Mouse (Mus musculus): Measurements from ENCODE around the gene Nfic.

Gene Nfic

DNA sequence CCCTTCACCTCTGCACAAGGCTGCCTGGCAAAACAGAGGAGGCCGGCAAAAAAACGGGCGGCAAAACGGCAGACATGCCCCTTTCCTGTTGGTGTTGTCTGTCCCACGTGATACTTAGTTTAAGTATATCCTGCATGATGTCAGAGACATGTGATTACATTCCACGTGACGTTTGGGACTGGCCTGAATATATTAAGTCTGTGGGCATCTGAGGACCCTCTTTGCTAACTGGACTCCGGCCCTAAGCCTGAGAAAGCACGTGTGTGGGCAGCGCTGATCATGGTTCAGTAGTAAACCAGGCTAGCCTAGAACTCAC lies 54.3 kb downstream of the Nfic start:
- no peak for DNase-seq

DNA sequence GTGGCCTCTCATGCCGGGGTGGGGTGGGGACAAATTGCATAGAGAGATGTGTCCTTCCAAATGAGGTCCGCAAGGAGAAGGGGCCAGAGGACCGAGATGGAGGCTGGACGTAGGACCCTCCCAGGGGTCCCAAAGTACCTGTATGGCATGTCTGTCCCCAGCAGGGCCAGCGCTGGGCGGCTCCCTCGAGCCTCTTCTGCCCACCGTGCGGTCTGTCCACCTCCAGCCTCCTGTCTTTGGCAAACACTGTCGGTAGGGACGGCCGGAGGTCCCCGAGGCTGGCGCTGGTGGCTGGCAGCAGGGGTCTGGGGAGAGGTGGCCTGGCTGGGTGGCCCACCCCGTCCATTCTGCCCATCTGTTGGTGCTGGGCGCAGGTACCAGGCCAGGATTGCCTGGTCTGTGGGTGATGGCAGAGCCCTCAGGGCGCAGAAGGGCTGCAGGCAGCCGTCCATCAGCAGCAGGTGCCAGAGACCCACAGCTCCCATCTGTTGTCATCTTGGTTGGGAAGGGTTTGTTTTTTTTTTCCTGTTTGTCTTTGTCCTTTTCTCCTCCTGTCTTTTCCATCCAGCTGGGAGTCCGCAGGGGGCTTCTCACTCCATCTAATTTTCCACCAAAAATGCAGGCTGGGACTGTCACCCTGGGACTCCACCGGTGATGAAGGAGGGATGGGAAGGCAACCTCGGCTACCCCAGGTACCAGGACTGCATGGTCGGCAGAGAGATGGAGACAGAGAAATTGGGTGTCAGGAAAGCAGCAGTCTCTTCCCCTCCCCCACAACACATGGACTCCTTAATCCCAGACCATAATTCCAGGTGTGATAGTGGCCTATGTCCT lies 54.8 kb downstream of the Nfic start:
- DNase-seq, result no peak

DNA sequence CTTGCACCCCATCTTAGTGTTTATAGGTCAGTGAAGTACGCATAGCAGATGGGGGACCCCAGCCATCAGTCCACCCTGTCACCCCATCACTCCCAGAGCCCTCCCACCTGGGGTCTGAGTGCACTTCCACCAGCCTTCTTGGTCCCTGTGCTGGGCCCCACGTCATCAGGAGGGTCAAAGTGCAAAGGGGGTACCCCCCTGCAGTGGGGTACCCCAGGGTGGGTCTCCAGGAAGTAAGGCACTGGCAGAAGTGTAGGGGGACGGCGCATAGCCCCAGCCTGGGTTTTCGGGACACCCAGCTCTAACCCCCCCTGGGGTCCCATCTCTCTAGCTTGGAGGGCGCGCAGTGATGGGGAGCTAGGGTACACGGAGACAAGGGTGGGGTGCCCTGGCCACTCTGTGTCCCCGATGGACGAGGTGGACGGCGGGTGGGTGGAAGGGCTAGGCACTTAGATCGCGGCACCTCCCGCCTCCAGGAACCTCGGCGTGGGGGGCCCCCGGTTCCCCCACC lies 55.6 kb downstream of the Nfic start:
- no peak for DNase-seq

DNA sequence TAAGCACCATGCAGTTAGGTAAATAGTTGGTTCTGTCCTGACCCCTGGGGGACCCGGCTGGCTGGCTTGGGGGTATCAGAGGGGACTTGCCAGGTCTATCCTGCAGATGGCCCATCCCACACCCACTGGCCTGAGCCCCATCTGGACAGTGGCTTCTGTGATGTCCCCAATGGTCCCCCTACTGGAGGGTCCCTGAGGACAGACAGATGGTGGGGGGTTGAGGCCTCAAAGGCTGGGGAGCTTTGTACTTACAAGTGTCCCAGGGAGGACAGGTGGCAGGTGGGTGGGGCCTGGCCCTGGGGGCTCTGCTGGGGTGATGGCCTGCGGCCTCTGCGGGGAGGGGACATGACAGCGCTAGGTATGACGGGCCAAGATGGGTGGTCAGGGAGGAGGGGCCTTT lies 56.1 kb downstream of the Nfic start:
- no peak for DNase-seq

DNA sequence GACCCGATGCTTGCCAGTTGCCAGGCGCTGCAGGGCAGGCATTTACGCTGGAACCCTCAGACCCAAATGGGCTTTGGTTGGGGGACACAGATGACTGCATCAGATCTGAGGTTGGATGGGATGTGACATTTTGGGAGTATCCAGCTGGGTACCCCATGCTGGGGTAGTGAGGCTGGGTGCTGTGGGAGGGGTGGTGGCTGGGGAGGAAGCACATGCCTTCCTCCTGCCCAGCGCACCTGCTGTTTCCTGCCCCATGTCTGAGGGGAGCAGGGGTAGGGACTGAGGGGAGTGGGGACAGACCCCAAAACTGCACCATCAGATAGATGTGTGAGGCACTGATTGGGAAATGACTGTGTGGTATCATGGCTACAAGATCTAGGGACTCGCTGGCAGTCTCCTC lies 58.7 kb downstream of the Nfic start:
- no peak for DNase-seq

DNA sequence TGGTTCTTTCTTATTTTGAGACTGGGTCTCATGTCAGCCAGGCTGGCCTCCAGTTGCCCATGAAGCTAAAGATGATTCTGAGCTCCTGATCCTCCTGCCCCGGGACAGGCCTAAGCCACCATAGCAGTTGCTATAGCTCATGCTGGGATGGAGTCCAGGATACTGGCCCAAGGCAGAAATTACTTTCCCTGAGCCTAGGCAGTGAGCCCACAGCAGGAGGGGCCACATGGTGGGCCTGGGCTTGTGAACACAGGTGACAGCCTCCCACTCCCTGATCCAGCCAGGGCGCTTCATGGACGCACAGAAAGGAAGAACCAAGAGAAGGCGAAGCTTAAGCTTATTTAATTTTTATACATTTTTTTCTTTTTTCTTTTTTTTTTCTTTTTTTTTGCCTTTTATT lies 59.6 kb downstream of the Nfic start:
- no peak for DNase-seq

DNA sequence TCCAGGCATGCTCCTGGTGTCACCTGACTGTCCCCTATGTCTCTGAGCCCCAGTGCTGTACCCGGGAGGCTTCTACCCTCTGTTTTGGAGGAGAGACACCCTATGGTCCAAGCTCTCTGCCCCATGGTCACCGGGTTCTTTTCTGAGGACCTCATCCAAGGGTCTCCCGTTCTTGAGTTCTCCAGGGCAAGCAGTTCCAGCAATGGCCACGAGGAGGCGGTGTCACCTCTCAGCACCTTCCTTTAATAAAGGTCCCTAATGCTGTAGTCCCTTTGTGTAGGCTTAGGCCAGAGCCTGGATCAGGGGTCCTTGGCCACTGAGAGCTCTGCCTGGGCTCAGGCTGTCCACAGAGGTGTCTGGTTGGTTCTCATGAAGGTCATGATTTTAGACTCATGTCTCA lies 60.3 kb downstream of the Nfic start:
- peak; percentile 61 for DNase-seq

DNA sequence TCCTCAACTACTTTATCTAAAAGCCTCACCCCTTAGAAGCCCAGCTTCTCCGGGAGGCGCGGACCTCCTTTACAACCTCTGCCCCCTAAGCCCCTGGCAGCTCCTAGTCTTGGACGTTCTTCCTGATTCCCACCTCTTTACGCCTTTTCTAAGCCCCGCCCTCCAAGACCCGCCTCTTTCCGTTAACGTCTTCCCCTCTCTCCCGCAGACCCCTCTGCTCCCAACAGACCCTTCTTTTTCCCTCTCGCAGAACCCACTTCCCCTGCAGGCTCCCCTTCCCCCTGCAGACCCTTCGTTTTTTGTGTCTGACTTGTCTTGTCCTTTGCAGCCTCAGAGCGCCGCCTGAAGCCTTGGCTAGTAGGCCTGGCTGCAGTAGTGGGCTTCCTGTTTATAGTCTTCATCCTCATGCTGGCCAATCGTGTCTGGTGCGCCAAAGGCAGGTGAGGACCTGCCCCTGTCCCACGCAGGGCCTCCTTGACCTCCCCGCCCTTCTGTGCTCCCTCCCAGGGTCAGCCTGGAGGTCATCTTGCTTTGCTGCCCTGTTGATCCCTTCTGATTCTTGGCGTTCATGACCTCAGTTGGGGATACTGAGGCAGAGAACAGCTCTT lies 61.9 kb downstream of the Nfic start:
- no peak for DNase-seq

DNA sequence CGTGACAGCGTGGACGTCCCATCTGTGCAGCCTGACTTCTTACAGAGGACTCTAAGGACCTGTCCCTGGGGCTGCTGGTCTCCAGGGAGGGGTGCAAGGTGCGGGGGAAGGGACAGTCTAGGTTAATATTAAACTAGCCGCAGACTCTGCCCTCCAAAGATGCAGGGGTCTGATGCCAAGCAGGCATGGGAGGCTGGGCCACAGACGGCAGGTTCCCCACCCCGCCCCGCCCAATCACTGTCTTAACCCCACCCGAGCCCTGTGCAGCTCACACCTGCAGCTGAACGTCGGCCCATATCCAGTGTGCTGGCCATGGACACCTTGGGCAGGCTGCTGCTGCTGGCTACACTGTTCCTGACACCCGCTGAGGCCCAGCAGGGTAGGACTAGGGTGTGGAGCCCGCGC lies 62.7 kb downstream of the Nfic start, which contains the start of gene Smim24:
Gene Smim24 (plus strand): TSS at position 271 of the 405 bp plus-strand sequence.
- DNase-seq, result peak; percentile 90

DNA sequence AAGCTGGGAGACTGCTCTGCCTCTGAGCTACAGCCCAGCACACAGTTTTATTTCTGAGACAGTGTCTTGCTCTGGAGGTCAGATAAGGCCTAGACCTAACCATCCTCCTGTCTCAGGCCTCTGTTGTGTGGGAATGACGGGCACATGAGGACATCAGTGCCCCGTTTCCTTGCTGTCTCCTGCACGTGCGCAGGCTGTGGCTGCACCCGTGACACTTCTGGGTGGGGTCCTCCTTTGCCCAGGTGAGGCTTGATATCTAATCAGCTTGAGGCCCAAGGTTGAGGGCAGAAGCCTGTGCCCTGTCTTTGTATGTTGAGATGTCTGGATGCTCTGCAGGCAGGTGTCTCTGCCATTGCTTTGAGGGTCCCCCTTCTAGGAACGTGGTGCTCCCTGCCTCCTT lies 63.2 kb downstream of the Nfic start:
- no peak for DNase-seq

DNA sequence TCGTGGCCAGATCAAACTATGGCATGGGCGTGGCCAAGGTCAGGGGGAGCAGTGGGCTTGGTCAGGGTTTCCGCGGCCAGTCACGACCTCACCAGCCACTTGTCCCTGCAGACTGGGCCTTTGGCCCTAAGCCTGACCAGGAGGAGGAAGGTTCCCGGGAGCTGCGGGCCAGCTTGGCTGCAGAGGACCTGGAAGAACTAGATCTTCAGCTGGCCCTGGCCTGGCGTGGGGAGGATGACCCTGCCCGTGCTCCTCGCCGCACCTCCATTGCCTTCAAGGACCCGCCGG lies 64.8 kb downstream of the Nfic start:
- DNase-seq, result no peak

DNA sequence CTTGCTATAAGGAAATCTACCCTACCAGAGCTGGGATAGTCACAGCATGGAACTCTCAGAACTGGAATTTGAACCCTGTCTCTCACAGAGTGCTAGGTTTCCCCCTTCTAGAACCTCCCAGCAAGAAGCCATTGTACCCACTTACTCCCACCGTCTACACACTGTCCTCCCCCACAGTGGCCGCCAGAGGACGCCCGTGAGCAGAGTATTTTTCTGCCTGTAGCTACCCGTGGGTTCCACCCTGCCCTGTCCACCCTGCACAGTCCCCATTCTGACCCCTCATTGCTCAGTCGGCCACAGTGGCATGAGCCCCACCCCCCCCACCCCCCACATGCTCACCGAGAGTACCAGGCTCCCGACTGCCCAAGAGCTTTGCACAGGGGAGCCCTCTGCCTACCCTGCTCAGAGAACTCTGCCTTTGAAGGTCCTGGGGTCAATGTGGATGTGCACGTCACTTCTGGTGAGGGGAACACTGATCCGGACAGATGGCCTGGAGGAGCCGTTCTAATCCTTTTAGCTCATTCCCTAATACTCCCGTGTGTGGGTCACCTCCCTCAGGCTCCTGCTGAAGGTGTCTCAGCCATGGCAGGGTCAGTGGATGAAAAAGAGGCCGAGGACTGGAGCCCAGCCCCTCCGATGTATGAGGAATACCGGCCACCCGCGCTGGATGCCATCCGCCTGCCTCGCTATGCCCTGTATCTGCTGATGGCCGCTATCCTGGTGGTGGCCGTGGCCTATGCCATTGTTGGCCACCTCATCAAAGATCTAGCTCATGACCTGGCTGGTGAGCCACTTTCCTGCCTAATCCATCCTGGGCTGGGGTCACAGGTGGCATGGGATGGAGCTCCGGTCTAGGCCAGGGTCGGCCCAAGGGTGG lies 65.4 kb downstream of the Nfic start:
- peak; percentile 51 for DNase-seq

DNA sequence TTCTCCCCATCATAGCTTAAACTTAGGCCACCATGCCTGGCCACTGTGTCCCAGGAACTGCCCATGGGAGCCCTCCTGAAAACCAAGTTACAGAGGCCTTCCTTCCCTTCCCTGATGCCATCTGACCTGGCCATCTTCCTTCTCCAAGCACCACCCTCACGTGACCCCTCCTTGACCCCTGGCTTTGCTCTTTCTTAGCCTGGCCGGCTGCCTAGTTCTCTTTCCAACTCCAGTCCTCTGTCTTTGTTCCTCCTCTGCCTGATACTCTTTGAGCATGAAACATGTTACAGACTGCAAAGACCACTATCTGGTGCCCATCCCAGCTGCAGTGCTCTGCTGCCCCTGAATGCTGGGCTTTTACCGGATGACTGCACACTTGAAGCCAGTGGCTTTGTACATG lies 66.1 kb downstream of the Nfic start:
- peak; percentile 66 for DNase-seq

DNA sequence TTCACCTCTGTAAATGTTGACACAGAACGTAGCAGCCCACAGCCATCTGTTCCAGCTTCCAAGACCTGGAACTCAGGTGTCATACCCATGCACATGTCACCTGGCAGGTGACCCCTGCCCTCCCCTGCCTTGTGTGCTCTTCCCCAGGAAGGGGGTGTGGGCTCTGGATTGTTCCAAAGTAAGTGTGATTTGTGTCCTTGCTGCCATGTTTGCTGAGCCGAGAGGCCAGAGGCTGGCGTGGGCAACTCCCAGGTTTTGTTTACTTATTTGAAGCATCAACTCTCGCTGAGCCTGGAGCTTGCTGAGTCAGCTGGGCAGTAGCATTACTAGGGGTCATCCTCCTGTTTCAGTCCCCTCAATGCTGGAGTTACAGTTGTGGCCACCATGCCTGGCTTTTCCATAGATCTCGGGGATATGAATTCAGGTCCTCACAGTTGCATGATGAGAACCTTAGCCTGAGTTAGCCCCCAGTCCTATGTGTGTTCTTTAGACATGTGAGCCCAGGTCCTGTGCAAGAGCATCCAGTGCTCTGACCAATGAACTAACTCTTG lies 66.9 kb downstream of the Nfic start, which contains the start of gene Gm48552:
Gene Gm48552 (plus strand): TSS at position 501 of the 551 bp plus-strand sequence.
- DNase-seq, result no peak

DNA sequence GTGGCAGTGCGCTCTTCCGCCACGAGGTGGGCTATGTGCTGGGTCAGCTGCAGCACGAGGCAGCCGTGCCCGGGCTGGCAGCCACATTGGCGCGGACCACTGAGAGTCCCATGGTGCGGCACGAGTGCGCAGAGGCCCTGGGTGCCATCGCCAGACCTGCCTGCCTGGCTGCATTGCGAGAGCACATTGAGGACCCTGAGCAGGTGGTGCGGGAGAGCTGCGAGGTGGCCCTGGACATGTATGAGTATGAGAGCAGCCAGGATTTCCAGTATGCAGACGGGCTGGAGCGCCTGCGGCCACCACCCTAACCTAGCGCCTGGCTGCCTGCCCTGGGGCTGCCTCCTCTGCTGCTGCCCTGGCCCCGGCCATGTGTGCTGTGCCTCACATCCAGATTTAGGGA lies 67.7 kb downstream of the Nfic start:
- no peak for DNase-seq

DNA sequence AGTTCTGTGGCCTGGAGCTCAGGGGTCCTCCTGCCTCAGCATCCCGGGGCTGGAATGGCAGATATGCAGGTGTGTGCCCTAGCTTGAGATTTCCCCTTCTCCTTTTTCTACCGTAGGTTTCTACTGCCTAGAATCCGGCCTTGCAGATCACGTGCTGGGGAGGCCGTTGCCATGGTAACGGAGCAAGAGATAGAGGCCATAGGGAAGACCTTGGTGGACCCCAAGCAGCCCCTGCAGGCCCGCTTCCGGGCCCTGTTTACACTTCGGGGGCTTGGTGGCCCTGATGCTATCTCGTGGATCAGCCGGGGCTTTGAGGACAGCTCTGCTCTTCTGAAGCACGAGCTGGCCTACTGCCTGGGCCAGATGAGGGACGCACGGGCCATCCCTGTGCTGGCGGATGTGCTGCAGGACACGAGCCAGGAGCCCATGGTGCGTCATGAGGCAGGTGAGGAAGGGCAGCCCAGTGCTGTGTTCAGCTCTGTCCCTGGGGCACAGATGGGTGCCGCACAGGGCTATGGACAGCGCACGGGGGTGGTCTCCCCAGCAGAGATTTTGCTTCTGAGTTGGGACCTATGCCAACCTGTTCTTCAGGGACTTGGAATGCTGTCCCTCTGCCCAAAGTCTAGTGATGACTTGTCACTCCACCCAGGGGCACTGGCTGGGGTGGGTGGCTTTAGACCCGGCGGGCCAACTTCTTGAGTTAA lies 69.7 kb downstream of the Nfic start:
- no peak for DNase-seq

DNA sequence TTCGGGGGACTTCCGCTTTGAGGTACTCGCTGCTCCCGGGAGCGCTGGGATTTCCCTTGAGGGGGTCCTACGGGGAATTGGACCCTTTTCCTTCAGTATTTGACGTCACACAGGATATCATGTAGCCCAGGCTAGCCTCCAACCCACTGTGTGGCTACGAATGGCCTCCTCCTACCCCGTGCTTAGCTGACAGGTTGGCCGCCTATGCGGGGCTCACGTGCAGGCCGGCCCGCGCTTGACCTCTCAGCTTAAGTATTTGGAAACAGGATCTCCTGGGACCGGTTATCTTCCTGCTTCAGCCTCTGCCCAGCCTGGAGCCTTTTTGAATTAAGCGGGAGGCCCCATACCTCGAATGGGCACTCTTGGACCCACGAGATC lies 70.8 kb downstream of the Nfic start:
- no peak for DNase-seq

DNA sequence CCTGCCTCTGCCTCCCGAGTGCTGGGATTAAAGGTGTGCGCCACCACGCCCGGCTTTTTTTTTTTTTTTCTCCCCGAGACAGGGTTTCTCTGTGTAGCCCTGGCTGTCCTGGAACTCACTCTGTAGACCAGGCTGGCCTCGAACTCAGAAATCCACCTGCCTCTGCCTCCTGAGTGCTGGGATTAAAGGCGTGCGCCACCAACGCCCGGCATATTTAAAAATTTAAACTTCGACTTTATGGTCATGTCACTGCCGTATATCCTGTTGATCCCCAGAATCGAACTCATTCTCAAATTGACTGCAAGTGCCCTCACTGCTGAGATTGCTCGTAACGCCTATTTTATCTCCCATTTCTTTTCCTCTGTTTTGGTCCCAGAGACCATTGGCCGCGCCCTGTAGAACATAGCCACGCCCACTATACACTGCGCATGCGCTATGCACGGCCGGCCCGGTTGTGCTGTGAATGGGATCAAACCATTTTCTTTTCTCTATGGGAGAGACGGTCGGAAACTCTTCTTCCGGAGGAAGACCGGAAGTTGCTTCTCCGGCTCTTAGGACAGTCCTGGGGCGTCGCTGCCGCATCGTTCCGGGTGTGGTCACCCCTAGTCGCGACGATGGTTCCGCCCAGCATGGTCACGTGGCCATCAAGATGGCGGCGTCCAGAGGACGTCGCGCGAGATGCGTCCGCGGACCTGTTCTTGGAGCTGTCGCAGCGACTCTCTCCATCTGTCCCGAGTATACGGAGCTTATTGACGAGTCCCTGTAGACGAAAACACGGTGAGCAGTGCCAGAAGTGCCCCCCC lies 71.4 kb downstream of the Nfic start, which contains the start of the genes Dohh and Gm48551:
Gene Dohh (plus strand): TSS at position 627 of the 803 bp plus-strand sequence.
Gene Gm48551 (plus strand): TSS at position 665 of the 803 bp plus-strand sequence.
- peak; percentile 98 for DNase-seq

DNA sequence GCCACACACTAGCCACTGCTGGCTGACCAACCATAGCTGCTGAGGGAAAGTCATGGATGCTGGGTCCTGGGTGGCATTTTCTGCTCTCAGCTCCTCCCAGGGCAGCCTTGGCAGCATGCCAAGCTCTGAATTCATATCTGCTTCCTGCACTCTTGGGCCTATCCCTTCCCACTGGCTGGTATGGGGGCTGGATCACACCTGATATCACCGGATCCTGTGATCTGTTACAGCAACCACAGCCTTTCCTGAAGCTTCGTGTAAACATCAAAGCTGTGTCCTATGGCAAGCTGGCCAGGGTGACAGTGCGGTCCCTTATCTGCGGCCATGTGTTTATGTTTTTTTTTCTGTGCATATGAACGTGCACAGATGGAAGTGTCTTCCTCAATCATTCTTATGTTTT lies 73.4 kb downstream of the Nfic start:
- no peak for DNase-seq

DNA sequence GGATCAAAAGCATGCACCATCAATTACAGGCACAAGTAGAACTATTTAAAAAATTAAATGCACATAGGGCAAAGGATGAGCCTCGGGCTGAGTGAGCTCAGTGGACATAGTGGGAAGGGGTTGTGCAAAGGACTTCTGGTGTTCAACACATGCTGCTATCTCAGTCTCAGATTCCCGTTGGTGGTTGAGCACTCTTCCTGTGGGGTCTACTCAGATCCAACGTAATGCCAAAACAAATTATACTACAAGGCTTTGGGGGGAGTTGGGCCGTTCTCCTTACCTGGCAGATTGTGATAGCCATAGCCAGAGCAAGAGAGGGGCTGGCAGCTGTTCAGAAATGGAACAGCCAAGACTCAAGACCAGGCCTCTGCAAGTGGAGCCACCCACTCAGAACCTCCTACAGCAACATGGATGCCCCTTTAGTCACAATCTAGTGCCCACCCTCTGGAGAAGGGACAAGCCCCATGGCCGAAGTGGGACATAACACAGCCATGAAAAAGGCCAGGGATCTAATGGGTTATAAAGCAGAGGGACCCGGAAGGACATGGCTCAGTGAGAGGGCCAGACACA lies 75.5 kb downstream of the Nfic start:
- no peak for DNase-seq

DNA sequence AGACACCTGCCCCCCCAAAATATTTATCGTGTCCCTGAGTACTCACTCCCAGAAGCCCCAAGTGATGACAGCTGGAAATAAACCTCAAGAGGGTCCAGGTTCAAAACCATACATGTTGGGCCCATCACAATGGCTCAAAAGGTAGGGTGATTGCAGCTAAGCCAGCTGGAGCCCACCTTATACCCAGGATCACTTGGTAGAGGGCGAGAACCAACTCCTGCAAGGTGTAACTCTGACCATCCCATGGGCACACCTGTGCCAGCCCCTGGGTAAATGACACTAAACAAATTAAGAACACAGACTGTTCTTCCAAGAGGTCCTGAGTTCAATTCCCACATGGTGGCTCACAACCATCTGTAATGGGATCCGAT lies 76.3 kb downstream of the Nfic start:
- DNase-seq, result no peak

All from kidney, adult 11 months (tissue).